Mouse (Mus musculus) thymus, postnatal 0 days (tissue): ENCODE measurements at regions not wholly inside any gene's neighbourhood (a gene's known extent, or its start where the extent isn't known, plus 50 kb on each side); places are given as distances from the start of the nearest gene placed in this dataset.

Experiments
- DNase-seq: peaks from one replicate; pipeline ENCODE4 v3.0.0-alpha.2; 2015; ENCODE audit warnings: low spot score

DNA sequence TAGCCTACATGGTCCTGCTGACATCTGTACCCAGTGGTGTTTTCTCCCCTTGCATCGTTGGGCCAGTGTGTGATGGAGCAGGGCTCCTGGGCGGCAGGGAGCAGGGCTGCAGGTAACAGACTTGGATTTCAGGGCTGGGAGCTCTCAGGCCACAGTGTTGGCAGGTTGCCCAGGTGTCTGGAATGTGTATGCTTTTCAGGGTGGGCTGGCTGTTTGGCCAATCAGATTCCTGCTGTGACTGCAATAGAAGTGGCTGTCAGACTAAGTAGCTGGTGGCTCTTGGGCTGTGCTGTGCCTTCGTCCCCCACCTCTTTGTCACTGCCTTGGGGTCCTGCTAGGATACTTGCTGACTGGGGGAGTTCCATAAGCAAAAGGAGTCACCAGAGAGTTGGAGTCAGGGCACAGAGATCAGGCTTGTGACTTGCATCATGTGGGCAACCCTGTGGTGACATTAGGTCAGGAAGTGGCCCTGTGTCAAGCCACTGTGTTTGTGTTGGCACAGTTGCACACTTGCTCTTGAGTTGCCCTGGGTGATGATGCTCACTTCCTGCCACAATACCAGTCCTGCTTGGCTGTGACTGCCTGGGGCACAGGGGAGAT, 183.1 kb downstream of the Fgf9 start:
- DNase-seq: no peak

DNA sequence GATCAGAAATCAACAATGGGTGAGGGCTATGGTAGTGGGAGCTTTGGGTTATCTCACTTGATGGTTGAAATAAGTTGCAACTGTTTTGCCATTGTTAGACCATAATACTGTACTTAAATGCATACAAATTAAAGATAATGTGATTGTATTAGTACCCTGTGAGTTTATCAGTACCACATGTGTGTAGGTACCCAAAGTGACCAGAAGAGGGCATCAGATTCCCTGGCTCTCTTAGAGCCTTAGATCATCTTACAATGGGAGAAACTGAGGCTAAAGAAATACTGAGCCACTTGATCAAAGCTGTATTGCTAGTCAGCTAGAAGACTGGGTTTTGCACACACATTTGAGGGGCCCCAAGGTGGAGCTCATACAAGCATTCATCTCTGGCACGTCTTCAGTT, 155.5 kb downstream of the Fgf9 start:
- DNase-seq: no peak

DNA sequence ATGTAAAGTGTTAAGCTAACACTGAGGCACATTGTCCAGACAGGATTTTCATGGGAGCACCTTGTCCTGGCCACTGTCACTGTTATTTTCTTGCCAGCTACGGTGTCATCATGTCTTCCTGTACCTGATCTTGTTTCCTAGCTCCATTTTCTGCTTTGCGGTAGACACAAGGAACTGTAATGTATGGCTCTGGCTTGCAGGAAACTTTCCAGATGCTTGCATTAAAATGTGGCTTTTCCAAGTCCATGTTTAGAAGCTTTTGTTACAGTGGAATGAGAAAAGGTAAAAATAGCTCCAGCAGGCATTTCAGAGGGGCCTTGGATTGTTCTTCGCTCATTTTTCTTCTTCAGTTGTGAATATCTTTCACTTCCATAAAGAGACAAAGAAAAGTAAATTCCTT, 154.1 kb downstream of the Fgf9 start:
- no peak for DNase-seq

GRCm38 (mm10) chr14:58208401-58208800, 138.1 kb downstream of the Fgf9 start:
- DNase-seq: no peak

GRCm38 (mm10) chr14:58202607-58203295, 132.4 kb downstream of the Fgf9 start:
- DNase-seq: no peak

DNA sequence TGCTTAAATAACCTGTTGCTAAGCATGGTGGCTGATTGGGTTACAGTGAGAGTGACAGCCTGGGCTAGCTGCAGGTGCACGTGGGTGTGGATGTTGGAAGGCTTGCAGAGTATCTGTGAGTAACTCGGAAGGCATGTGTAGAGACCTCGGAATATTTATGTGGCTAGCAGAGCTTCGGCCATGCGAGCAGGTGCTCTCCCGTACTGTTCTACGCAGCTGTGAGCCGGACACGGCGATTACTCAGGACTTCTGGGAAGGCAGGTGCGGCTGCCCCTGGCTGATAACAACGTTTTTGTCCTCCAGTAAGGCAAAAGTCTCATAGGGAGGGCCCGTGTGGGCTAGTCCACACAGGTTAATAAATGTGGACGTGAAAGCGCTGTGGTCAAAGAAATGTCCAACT, 119.6 kb downstream of the Fgf9 start:
- no peak for DNase-seq

- DNase-seq: no peak
Measured at GRCm38 (mm10) chr14:58182869-58183268, 112.5 kb downstream of the Fgf9 start.

DNA sequence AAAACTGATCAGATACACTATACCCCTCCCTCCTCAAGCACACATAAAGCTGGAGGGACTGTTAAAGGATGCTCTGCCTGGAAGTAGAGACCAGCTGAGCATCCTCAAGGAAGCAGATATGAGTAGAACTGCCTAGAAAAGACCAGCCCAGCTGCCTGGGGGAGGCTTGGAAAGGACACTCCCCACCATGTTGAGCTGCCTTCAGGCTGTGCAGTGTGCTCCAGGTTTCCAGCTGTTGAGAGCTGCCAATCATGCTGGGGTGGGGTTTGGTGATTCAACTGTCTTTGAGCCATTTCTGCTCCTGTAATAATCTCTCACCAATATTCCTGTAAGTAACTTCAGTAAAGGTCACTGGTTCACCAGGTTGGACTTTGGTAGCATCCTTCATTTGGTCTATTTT, 110.4 kb downstream of the Fgf9 start:
- no peak for DNase-seq

- no peak for DNase-seq
Measured at GRCm38 (mm10) chr14:58175651-58176363, 105.5 kb downstream of the Fgf9 start.

DNA sequence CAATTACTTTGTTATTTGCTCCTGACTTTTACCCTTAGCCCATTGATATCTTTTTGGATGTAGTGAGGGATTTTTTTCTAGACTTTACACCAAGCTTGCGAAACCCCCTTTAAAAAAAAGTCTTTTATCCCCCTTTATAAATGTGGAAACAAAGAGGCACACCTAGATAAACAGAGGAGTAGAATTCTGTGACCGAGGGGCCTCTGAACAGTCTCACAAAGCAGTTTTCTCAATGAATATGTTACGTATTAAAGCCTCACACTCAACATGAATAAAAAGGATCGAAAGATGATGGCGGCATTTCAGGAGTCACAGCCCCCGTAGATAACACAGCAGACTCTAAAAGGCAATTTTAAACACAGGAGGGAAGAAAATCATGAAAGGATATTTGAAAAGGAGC, 104.2 kb downstream of the Fgf9 start:
- no peak for DNase-seq

DNA sequence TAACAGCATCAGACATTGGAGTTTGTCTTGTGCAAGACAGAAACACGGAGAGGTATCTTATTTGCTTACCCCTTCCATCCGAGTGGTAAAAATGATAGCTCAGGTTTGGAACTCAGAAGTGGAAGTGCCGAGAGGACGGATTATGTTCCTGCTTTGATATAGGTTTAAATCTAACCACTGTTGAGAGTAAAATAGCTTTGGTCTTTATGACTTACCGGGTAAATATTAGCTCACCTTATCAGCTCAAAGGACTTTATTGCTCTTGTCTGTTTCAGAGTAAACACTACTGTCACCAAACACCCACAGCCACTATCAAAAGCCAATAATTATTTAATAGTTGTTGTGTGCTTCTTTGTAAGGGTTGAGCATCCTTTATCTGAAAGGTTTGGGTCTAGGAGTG, 98.6 kb downstream of the Fgf9 start:
- DNase-seq: no peak
